Mouse (Mus musculus): ENCODE data around the gene Wscd2. TPM values are rescaled to one million over a fixed set of nuclear protein-coding genes. Genes with fewer than 3 reads are reported as not detected.

Gene Wscd2
- polyA plus RNA-seq, 1 experiment from 2014 or later: 9.1 TPM

DNA sequence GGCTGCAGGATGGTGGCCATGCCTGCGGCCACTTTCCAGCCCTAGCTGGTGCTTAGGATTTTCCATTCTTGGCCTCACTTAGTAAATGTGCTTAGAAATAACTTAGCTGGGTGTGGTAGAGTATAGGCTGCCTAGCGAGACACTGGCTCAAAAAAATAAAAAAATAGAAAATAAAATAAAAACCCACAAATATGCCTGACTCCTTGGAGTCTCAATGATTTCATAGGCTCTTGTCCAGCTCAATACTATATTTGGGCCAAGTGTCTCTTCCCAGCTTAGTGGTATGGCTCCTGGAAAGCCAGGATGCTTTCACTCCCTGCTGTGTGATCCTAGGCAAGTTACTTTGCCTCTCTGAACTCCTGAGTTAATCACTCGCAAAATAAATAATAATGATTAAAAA is 139.1 kb downstream of the Wscd2 start:
- Histone ChIP-seq H3K4me1 (ENCODE audit: control insufficient read depth, insufficient read depth, low read length) (no peaks in the 10 kb centered on the region), H3K9ac (ENCODE audit: low read length) (no peak overlapping the region), H3K4me2 (no peak overlapping the region), H3K9me3 (ENCODE audit: control insufficient read depth, low read length) (no peaks in the 10 kb centered on the region), H3K36me3 (ENCODE audit: control insufficient read depth, insufficient read depth, low read length) (no peaks in the 10 kb centered on the region), H3K4me3 (ENCODE audit: low read depth, low read length) (no peak overlapping the region), H3K27me3 (ENCODE audit: control insufficient read depth, insufficient read depth, low read length) (no peaks in the 10 kb centered on the region), H3K27ac (ENCODE audit: low read depth, low read length) (no peak overlapping the region)
- 83% methylated on average over 3 of the region's 3 CpGs for whole genome bisulfite sequencing
- DNase-seq (ENCODE audit: low spot score, missing footprints) (no peak), ATAC-seq (ENCODE audit: low FRiP score) (no peak)

GRCm38 (mm10) chr5:113630116-113630515 is 140.0 kb downstream of the Wscd2 start:
- Histone ChIP-seq H3K4me1 (ENCODE audit: control insufficient read depth, insufficient read depth, low read length) (no peaks in the 10 kb centered on the region), H3K4me2 (no peak overlapping the region), H3K4me3 (ENCODE audit: low read depth, low read length) (no peak overlapping the region), H3K9me3 (ENCODE audit: control insufficient read depth, low read length) (no peaks in the 10 kb centered on the region), H3K27me3 (ENCODE audit: control insufficient read depth, insufficient read depth, low read length) (no peaks in the 10 kb centered on the region), H3K27ac (ENCODE audit: low read depth, low read length) (no peak overlapping the region), H3K36me3 (ENCODE audit: control insufficient read depth, insufficient read depth, low read length) (no peaks in the 10 kb centered on the region), H3K9ac (ENCODE audit: low read length) (no peak overlapping the region)
- WGBS: 73% methylated on average over 10 of the region's 10 CpGs
- DNase-seq (ENCODE audit: low spot score, missing footprints) (no peak), ATAC-seq (ENCODE audit: low FRiP score) (no peak)

DNA sequence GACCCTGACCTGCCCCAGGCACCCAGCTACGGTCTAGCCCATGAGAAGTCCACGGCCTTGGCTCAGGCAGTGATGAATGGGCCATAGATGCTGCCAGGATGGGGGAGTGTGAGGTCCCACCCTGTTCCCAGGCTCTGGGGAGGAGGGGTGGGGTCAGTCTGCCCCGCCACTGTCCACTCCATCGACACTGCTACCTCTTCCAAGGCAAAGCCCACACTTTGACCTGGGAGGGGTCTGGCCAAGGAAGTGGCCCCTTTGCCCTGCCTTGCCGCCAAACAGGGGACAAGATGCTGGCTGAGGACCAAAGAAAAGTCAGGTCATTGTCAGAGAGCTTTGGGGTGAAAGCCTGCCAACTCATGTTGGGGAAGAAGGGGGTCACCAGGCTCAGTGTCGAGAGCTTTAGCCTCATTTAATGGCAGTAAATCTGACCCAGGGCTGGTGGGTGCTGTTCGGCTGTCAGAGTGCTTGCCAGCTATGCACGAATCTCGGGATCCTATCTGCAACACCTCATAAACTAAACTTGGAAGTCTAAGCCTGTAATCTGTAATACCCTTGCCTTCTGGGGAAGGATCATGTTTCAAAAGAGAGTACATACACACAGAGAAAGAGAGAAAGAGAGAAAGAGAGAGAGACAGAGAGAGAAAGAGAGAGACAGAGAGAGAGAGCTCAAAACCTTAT is 143.0 kb downstream of the Wscd2 start:
- H3K27me3 ChIP-seq (ENCODE audit: control insufficient read depth, insufficient read depth, low read length): no peaks in the 10 kb centered on the region
- DNase-seq (ENCODE audit: low spot score, missing footprints) (no peak), ATAC-seq (ENCODE audit: low FRiP score) (no peak)
- no peaks in the 10 kb centered on the region for H3K36me3 ChIP-seq (ENCODE audit: control insufficient read depth, insufficient read depth, low read length)
- H3K4me2 ChIP-seq: no peak overlapping the region
- H3K4me3 ChIP-seq (ENCODE audit: low read depth, low read length): no peak overlapping the region
- H3K9me3 ChIP-seq (ENCODE audit: control insufficient read depth, low read length): no peaks in the 10 kb centered on the region
- no peaks in the 10 kb centered on the region for H3K4me1 ChIP-seq (ENCODE audit: control insufficient read depth, insufficient read depth, low read length)
- no peak overlapping the region for H3K27ac ChIP-seq (ENCODE audit: low read depth, low read length)
- no peak overlapping the region for H3K9ac ChIP-seq (ENCODE audit: low read length)
- WGBS: 71% methylated on average over 9 of the region's 9 CpGs

- Histone ChIP-seq H3K4me3 (ENCODE audit: low read depth, low read length) (no peak overlapping the region), H3K36me3 (ENCODE audit: control insufficient read depth, insufficient read depth, low read length) (no peaks in the 10 kb centered on the region), H3K9me3 (ENCODE audit: control insufficient read depth, low read length) (no peaks in the 10 kb centered on the region), H3K27ac (ENCODE audit: low read depth, low read length) (no peak overlapping the region), H3K27me3 (ENCODE audit: control insufficient read depth, insufficient read depth, low read length) (no peaks in the 10 kb centered on the region), H3K9ac (ENCODE audit: low read length) (no peak overlapping the region), H3K4me1 (ENCODE audit: control insufficient read depth, insufficient read depth, low read length) (no peaks in the 10 kb centered on the region), H3K4me2 (no peak overlapping the region)
- 66% methylated on average over 13 of the region's 13 CpGs for WGBS
- DNase-seq (ENCODE audit: low spot score, missing footprints) (no peak), ATAC-seq (ENCODE audit: low FRiP score) (no peak)
Observed at GRCm38 (mm10) chr5:113634024-113634651, 144.0 kb downstream of the Wscd2 start.

DNA sequence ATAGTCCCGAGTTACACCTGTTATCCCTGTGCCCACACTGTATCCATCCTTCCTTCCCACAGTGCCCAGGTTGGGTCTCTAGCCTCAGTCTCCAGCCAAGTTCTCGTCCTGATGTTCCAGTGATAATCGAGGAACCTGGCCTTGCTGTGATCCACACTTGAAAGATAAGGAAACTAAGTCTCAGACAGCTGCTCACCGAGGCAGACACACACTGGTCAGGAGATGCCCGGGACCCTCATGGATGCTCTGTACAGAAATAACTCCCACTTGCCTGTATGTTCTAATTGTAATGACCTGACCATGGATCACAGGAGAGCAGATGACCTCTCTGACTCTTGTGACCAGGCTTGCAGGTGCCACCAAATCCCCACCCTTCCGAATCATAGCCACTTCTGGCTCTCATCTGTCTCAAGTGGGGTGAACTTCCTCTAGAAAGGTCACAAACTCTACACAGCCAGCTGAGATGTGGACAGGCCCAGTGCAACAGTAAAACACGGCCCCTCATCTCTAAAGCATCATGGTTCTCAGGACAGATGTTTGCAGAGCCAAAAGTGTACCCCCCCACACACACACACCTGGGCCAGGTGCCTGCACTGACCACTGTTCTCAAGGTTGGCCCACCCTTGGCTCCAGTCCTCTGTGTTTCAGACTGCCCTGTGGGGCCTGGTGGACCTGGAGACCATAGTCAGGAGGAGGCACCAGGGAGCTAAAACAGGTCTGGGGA is 144.9 kb downstream of the Wscd2 start:
- H3K27ac ChIP-seq (ENCODE audit: low read depth, low read length): no peak overlapping the region
- H3K4me3 ChIP-seq (ENCODE audit: low read depth, low read length): no peak overlapping the region
- no peaks in the 10 kb centered on the region for H3K27me3 ChIP-seq (ENCODE audit: control insufficient read depth, insufficient read depth, low read length)
- no peaks in the 10 kb centered on the region for H3K36me3 ChIP-seq (ENCODE audit: control insufficient read depth, insufficient read depth, low read length)
- no peaks in the 10 kb centered on the region for H3K4me1 ChIP-seq (ENCODE audit: control insufficient read depth, insufficient read depth, low read length)
- 87% methylated on average over 7 of the region's 7 CpGs for WGBS
- no peak for ATAC-seq (ENCODE audit: low FRiP score)
- H3K9me3 ChIP-seq (ENCODE audit: control insufficient read depth, low read length): no peaks in the 10 kb centered on the region
- no peak overlapping the region for H3K9ac ChIP-seq (ENCODE audit: low read length)
- no peak overlapping the region for H3K4me2 ChIP-seq
- DNase-seq (ENCODE audit: low spot score, missing footprints): peak; percentile 10

GRCm38 (mm10) chr5:113635861-113636565 is 145.9 kb downstream of the Wscd2 start:
- ATAC-seq (ENCODE audit: low FRiP score): no peak
- 86% methylated on average over 15 of the region's 15 CpGs for WGBS
- Histone ChIP-seq H3K4me3 (ENCODE audit: low read depth, low read length) (no peak overlapping the region), H3K27me3 (ENCODE audit: control insufficient read depth, insufficient read depth, low read length) (no peaks in the 10 kb centered on the region), H3K36me3 (ENCODE audit: control insufficient read depth, insufficient read depth, low read length) (no peaks in the 10 kb centered on the region), H3K27ac (ENCODE audit: low read depth, low read length) (no peak overlapping the region), H3K9ac (ENCODE audit: low read length) (no peak overlapping the region), H3K4me1 (ENCODE audit: control insufficient read depth, insufficient read depth, low read length) (no peaks in the 10 kb centered on the region), H3K9me3 (ENCODE audit: control insufficient read depth, low read length) (no peaks in the 10 kb centered on the region), H3K4me2 (no peak overlapping the region)
- DNase-seq (ENCODE audit: low spot score, missing footprints): no peak

- Histone ChIP-seq H3K4me3 (ENCODE audit: low read depth, low read length) (no peak overlapping the region), H3K9ac (ENCODE audit: low read length) (no peak overlapping the region), H3K9me3 (ENCODE audit: control insufficient read depth, low read length) (no peaks in the 10 kb centered on the region), H3K4me2 (no peak overlapping the region), H3K27me3 (ENCODE audit: control insufficient read depth, insufficient read depth, low read length) (no peaks in the 10 kb centered on the region), H3K36me3 (ENCODE audit: control insufficient read depth, insufficient read depth, low read length) (no peaks in the 10 kb centered on the region), H3K27ac (ENCODE audit: low read depth, low read length) (no peak overlapping the region), H3K4me1 (ENCODE audit: control insufficient read depth, insufficient read depth, low read length) (no peaks in the 10 kb centered on the region)
- WGBS: 76% methylated on average over 4 of the region's 4 CpGs
- ATAC-seq (ENCODE audit: low FRiP score) (no peak), DNase-seq (ENCODE audit: low spot score, missing footprints) (no peak)
Observed at GRCm38 (mm10) chr5:113637631-113638030, 147.5 kb downstream of the Wscd2 start.

DNA sequence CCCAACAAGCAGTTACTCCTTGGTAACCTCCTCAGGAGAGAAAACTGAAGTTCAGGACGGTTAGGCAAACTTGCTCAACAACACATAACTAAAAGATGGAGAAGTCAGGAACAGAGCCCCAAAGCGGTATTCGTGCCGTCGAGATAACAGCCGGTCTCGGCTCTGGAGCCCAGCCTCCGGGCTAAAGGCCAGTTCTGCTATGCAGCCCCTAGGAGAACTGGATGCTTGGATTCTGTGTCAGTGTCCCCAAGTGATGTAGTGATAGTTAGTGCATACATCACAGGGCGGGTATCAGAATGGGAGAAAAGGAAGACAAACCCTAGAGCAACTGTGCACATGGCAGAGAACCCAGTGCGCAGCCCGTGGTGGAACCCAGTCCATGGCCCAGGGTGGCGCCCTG is 147.9 kb downstream of the Wscd2 start:
- H3K27ac ChIP-seq (ENCODE audit: low read depth, low read length): no peak overlapping the region
- H3K4me2 ChIP-seq: no peak overlapping the region
- no peaks in the 10 kb centered on the region for H3K9me3 ChIP-seq (ENCODE audit: control insufficient read depth, low read length)
- no peak overlapping the region for H3K4me3 ChIP-seq (ENCODE audit: low read depth, low read length)
- H3K36me3 ChIP-seq (ENCODE audit: control insufficient read depth, insufficient read depth, low read length): no peaks in the 10 kb centered on the region
- H3K27me3 ChIP-seq (ENCODE audit: control insufficient read depth, insufficient read depth, low read length): no peaks in the 10 kb centered on the region
- 93% methylated on average over 12 of the region's 12 CpGs for WGBS
- ATAC-seq (ENCODE audit: low FRiP score) (no peak), DNase-seq (ENCODE audit: low spot score, missing footprints) (no peak)
- no peak overlapping the region for H3K9ac ChIP-seq (ENCODE audit: low read length)
- no peaks in the 10 kb centered on the region for H3K4me1 ChIP-seq (ENCODE audit: control insufficient read depth, insufficient read depth, low read length)

GRCm38 (mm10) chr5:113639126-113639525 is 149.0 kb downstream of the Wscd2 start:
- ATAC-seq (ENCODE audit: low FRiP score) (no peak), DNase-seq (ENCODE audit: low spot score, missing footprints) (no peak)
- Histone ChIP-seq H3K4me1 (ENCODE audit: control insufficient read depth, insufficient read depth, low read length) (no peaks in the 10 kb centered on the region), H3K36me3 (ENCODE audit: control insufficient read depth, insufficient read depth, low read length) (no peaks in the 10 kb centered on the region), H3K9me3 (ENCODE audit: control insufficient read depth, low read length) (no peaks in the 10 kb centered on the region), H3K9ac (ENCODE audit: low read length) (no peak overlapping the region), H3K4me3 (ENCODE audit: low read depth, low read length) (no peak overlapping the region), H3K27ac (ENCODE audit: low read depth, low read length) (no peak overlapping the region), H3K27me3 (ENCODE audit: control insufficient read depth, insufficient read depth, low read length) (no peaks in the 10 kb centered on the region), H3K4me2 (no peak overlapping the region)
- 78% methylated on average over 5 of the region's 5 CpGs for WGBS

Data from midbrain, embryonic 11.5 days (tissue).